Mouse (Mus musculus) liver, adult 2 months (tissue): Measurements from ENCODE around the gene Prkca. TPM values are rescaled to one million over a fixed set of nuclear protein-coding genes. Genes with fewer than 3 reads are reported as not detected.

Experiments
- DNase-seq: peaks from one replicate; pipeline ENCODE4 v3.0.0-alpha.2; 2011; ENCODE audit warnings: low read depth, low spot score; ENCODE audit errors: extremely low read depth
- H3K27ac ChIP-seq: fragments of 200-500 bp; replicated peaks from 2 replicates; pipeline ENCODE4 v1.5.1; 2012; ENCODE audit warnings: low read depth, mild to moderate bottlenecking, control low read depth, inconsistent platforms, low read length; ENCODE audit not compliant: insufficient read depth
- H3K27me3 ChIP-seq: fragments of 200-500 bp; 2 replicates; pipeline ENCODE4 v1.6.1; 2012; ENCODE audit warnings: mild to moderate bottlenecking, moderate library complexity, low read length, inconsistent platforms; ENCODE audit not compliant: control insufficient read depth, insufficient read depth
- H3K36me3 ChIP-seq: fragments of 200-500 bp; 2 replicates; pipeline ENCODE4 v1.6.1; 2012; ENCODE audit warnings: low read length, inconsistent platforms; ENCODE audit not compliant: control insufficient read depth, insufficient read depth
- H3K4me1 ChIP-seq: fragments of 200-500 bp; 2 replicates; pipeline ENCODE4 v1.6.1; 2011; ENCODE audit warnings: low read length; ENCODE audit not compliant: control insufficient read depth, insufficient read depth
- H3K4me3 ChIP-seq: fragments of 200-500 bp; 2 replicates; pipeline ENCODE4 v1.5.1; 2011; ENCODE audit warnings: low read depth, mild to moderate bottlenecking, control low read depth, low read length, moderate library complexity; ENCODE audit not compliant: insufficient read depth
- H3K79me2 ChIP-seq: fragments of 200-500 bp; 2 replicates; pipeline ENCODE4 v1.6.1; 2012; ENCODE audit warnings: inconsistent platforms, mild to moderate bottlenecking, low read length, moderate library complexity; ENCODE audit not compliant: control insufficient read depth, insufficient read depth
- H3K9ac ChIP-seq: fragments of 200-500 bp; 2 replicates; pipeline ENCODE4 v1.6.1; 2012; ENCODE audit warnings: low read depth, mild to moderate bottlenecking, control low read depth, inconsistent platforms, low read length
- CTCF ChIP-seq: fragments of 200-500 bp; IDR thresholded peaks from 2 replicates; pipeline ENCODE4 v1.5.1; 2011; ENCODE audit warnings: low read depth, low read length, control low read depth
- POLR2A ChIP-seq: fragments of 200-500 bp; IDR thresholded peaks from 2 replicates; pipeline ENCODE4 v1.6.1; 2011; ENCODE audit warnings: low read length, control low read depth; ENCODE audit not compliant: insufficient read depth; ENCODE audit errors: extremely low read depth
- WGBS: fragments of 180-500 bp; shearing (Covaris S2); methylation state at CpG from one replicate; pipeline ENCODE4 v1.1.7; 2018; 5-methylcytosine and 5-hydroxymethylcytosine counted together
- polyA plus RNA-seq: library from polyadenylated mRNA; depleted of rRNA; stranded (reverse); fragments of >200 nt; gene quantifications from 2 replicates; pipeline ENCODE4 v1.2.3, GENCODE M21; 2012
- total RNA-seq: library from RNA; depleted of rRNA; stranded (reverse); fragments of >200 nt; gene quantifications from 2 replicates; pipeline ENCODE4 v1.2.3, GENCODE M21; 2014

Prkca gene
- total and polyA plus RNA-seq, 2 experiments = 2.8 to 4.3 TPM

GRCm38 (mm10) chr11:108345321-108345720 is 1.6 kb upstream of the Prkca start:
- peak; percentile 22 for DNase-seq
- peaks cover 5% of the 10 kb centered on the region; the same call in 1 of the 2 replicates for H3K4me1 ChIP-seq
- H3K36me3 ChIP-seq = no peaks in the 10 kb centered on the region
- no peak overlapping the region for H3K4me3 ChIP-seq
- 91% methylated on average over 2 of the region's 2 CpGs for WGBS
- no peaks in the 10 kb centered on the region for H3K27me3 ChIP-seq
- H3K9ac ChIP-seq = no peak overlapping the region
- no peaks in the 10 kb centered on the region for H3K79me2 ChIP-seq
- no peak overlapping the region for H3K27ac ChIP-seq
- TF ChIP-seq POLR2A (no peak), CTCF (no peak)

GRCm38 (mm10) chr11:108344759-108345158 is 1.0 kb upstream of the Prkca start:
- TF ChIP-seq CTCF (no peak), POLR2A (no peak)
- no peak overlapping the region for H3K9ac ChIP-seq
- peaks cover 5% of the 10 kb centered on the region; the same call in 1 of the 2 replicates for H3K4me1 ChIP-seq
- no peaks in the 10 kb centered on the region for H3K27me3 ChIP-seq
- no peak overlapping the region for H3K27ac ChIP-seq
- WGBS = 84% methylated on average over 8 of the region's 8 CpGs
- DNase-seq = no peak
- no peaks in the 10 kb centered on the region for H3K79me2 ChIP-seq
- H3K4me3 ChIP-seq = no peak overlapping the region
- no peaks in the 10 kb centered on the region for H3K36me3 ChIP-seq

GRCm38 (mm10) chr11:108342781-108343768 is 653 bp downstream of the Prkca start, which contains the start of gene Apoh:
Gene Apoh, plus strand, starts transcription at chr11:108343354.
- no peaks in the 10 kb centered on the region for H3K27me3 ChIP-seq
- peaks cover 3% of the 10 kb centered on the region; the same call in 1 of the 2 replicates for H3K4me1 ChIP-seq
- H3K79me2 ChIP-seq = no peaks in the 10 kb centered on the region
- DNase-seq = peak; percentile 62
- TF ChIP-seq POLR2A (no peak), CTCF (no peak)
- WGBS = under 1% methylated on average over 73 of the region's 75 CpGs
- H3K9ac ChIP-seq = peak within 1 kb of the TSS; percentile 78
- peak within 1 kb of the TSS; percentile 2; the same call in 1 of the 2 replicates for H3K27ac ChIP-seq
- H3K36me3 ChIP-seq = no peaks in the 10 kb centered on the region
- H3K4me3 ChIP-seq = peak within 1 kb of the TSS; percentile 71

- no peak for TF ChIP-seq CTCF
- no peak for TF ChIP-seq POLR2A
- Histone ChIP-seq H3K27me3 (no peaks in the 10 kb centered on the region), H3K36me3 (no peaks in the 10 kb centered on the region), H3K4me3 (no peak overlapping the region), H3K27ac (no peak overlapping the region), H3K79me2 (no peaks in the 10 kb centered on the region), H3K9ac (no peak overlapping the region), H3K4me1 (peaks cover 3% of the 10 kb centered on the region; the same call in 1 of the 2 replicates)
- no peak for DNase-seq
- WGBS = 79% methylated on average over 8 of the region's 8 CpGs
These were observed 1.9 kb downstream of the Prkca start for GRCm38 (mm10) chr11:108341783-108342182.

- whole genome bisulfite sequencing = 84% methylated on average over 4 of the region's 4 CpGs
- Histone ChIP-seq H3K27ac (no peak overlapping the region), H3K9ac (no peak overlapping the region), H3K4me3 (no peak overlapping the region), H3K79me2 (no peaks in the 10 kb centered on the region), H3K36me3 (no peaks in the 10 kb centered on the region), H3K4me1 (peaks cover 6% of the 10 kb centered on the region), H3K27me3 (no peaks in the 10 kb centered on the region)
- TF ChIP-seq CTCF (no peak), POLR2A (no peak)
- no peak for DNase-seq
These were observed 3.4 kb downstream of the Prkca start for GRCm38 (mm10) chr11:108340293-108340692.

GRCm38 (mm10) chr11:108336445-108336844 is 7.3 kb downstream of the Prkca start:
- TF ChIP-seq CTCF (no peak), POLR2A (no peak)
- H3K27ac ChIP-seq = no peak overlapping the region
- H3K79me2 ChIP-seq = no peaks in the 10 kb centered on the region
- peaks cover 3% of the 10 kb centered on the region; the same call in 1 of the 2 replicates for H3K4me1 ChIP-seq
- H3K27me3 ChIP-seq = no peaks in the 10 kb centered on the region
- H3K4me3 ChIP-seq = no peak overlapping the region
- no peak for DNase-seq
- H3K9ac ChIP-seq = no peak overlapping the region
- H3K36me3 ChIP-seq = no peaks in the 10 kb centered on the region; the same call in 1 of the 2 replicates
- 79% methylated on average over 5 of the region's 5 CpGs for WGBS
